Mouse (Mus musculus): ENCODE measurements around the gene Cwc22.

Cwc22 gene

GRCm38 (mm10) chr2:77945596-77946485 is at the start of gene Cwc22:
Cwc22 (minus strand) TSS chr2:77946375.
- peak; percentile 86 for DNase-seq (ENCODE audit: extremely low spot score, low spot score)

DNA sequence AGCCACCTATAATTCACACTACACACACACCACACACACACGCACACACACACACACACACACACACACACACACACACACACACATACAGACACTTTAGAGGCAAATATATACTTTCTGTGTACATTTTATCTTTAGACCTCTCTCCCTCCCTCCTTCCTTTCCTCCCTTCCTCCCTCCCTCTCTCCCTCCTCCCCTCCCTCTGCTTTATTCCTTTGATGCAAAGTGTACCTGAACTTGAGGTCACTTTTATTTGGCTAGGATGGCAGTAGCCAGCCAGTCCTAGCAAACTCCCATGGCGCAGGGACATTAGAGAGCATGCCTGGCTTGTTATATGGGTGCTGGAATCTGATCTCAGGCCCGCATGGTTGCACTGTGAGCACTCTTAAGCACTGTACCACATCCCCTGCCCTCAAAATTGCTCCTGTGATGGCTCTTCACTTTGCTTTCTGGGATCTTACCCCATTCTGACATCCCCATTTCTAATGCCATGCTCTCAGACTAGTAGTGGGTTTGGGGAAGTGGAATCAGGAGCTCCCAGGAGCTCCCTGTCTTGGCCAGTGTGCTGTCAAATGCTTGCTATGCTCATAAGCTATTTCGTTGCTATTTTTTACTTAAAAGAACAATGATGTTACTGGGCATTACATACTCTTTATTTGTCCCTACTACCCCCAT is 47.7 kb upstream of the Cwc22 start:
- DNase-seq (ENCODE audit: extremely low spot score, low spot score), result no peak

DNA sequence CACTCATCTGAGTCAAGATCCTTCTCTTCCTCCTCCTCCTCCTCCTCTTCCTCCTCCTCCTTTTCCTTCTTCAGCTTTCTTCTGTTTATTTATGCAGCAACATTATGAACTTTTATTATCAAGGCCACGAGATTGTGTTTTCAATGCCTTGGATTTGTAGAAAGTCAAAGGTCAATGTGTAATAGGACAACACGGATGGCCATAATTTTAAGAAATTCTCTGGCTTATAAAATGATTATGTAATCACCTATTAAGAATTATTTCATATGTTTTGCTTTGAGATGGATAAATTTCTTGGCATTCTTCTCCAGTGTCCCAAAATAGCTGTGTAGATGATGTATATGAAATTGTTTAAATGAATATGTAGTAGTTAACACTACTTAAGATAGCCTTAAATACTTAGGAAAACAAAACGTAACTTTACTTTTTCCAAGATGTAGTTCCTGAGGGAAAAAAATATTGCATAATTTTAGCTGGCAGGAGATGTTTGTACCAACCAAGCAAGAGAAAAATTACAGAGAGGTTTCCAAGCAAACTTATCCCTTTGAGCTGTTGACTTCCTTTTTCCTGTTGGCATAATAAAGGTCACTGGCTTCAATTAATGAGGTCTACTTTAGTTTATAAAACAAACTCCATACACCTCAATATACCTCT is 46.9 kb upstream of the Cwc22 start:
- DNase-seq (ENCODE audit: extremely low spot score, low spot score), result no peak

GRCm38 (mm10) chr2:77990820-77991219 is 44.6 kb upstream of the Cwc22 start:
- no peak for DNase-seq (ENCODE audit: extremely low spot score, low spot score)

GRCm38 (mm10) chr2:77990121-77990520 is 43.9 kb upstream of the Cwc22 start:
- no peak for DNase-seq (ENCODE audit: extremely low spot score, low spot score)

GRCm38 (mm10) chr2:77989390-77989789 is 43.2 kb upstream of the Cwc22 start:
- DNase-seq (ENCODE audit: extremely low spot score, low spot score), result no peak

GRCm38 (mm10) chr2:77985991-77986730 is 40.0 kb upstream of the Cwc22 start:
- no peak for DNase-seq (ENCODE audit: extremely low spot score, low spot score)

DNA sequence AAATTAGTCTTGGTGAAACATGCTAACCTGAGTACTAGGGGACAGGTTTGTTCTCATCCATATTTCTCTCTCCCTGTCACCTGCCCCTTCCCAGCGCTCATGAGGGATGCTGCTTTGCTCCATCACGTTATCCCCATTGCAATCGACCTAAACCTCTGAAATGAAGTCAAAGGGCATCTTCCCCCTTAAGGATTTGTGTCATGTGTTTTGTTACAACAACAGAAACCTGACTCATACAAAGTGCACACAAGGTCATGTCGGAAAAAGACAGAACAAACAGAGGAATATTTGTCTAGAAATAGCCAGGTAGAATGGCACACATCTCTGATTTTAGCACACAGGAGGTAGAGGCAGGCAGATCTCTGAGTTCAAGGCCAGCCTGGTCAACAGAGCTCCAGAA is 38.0 kb upstream of the Cwc22 start:
- no peak for DNase-seq (ENCODE audit: extremely low spot score, low spot score)

DNA sequence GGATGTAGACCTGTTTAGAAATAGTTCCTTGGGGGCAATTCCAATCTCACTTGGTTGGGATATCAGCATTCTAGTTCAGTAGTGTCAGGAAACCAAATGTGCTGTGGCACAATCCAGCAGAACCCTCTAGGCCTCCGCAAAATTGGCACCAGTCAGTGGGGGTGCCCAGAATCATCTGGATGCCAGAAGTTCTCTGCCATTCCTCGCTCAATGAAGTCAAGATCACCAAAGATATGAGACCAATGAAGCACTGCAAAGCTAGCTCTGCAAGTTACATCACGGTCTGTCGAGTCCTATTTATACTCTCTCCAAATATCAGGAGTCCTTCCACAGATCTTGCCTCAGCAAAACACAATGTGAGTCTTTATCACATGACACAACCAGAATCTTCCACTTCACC is 35.7 kb upstream of the Cwc22 start:
- no peak for DNase-seq (ENCODE audit: extremely low spot score, low spot score)

GRCm38 (mm10) chr2:77980696-77981095 is 34.5 kb upstream of the Cwc22 start:
- no peak for DNase-seq (ENCODE audit: extremely low spot score, low spot score)

DNA sequence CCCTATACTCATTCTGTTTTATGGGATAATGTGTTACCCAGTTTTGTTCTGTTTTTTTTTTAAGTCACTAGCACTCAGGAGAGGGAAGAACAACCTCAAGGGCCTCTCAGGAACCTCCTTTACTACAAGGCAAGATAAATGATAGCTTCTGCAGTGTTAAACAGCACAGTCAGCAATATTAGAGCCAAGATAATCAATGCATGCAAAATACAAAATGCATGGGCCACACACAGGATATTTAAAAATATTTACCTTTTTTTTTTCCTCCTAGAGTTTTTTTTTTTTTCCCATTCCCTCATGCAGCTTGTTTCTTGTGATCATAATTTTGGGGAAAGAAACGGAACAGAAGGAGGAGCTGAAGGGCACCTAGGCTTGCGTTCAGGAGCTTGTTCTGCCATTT is 33.3 kb upstream of the Cwc22 start:
- DNase-seq (ENCODE audit: extremely low spot score, low spot score), result no peak

GRCm38 (mm10) chr2:77979081-77979480 is 32.9 kb upstream of the Cwc22 start:
- no peak for DNase-seq (ENCODE audit: extremely low spot score, low spot score)

- DNase-seq (ENCODE audit: extremely low spot score, low spot score), result no peak
These were observed 32.1 kb upstream of the Cwc22 start for GRCm38 (mm10) chr2:77978256-77978655.

DNA sequence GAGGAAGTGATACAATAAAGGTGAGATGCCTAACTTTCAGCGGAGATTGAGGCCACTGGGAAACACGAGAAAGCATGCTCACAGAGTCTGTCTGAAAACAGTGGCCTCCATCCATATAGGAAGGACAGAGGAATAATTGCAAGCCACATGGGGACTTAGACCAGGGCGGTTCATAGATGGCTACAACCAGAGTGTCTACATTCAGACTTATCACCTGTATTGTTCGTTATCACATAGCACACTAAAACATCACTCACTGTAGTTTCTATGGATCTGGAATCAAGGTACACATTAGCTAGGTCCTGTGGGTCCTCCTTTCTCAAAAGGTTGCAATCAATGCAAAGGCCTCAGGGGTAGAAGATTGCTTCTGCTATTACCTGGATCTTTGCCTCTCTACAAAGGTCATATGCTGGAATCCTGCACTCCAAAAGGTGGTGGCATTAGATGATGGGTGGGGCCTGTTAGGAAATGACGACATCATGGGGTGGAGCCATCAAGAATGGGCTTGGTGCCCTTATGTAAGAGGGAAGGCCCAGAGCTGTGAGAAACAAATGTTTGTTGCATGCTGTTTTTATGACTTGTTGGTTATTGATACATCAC is 30.2 kb upstream of the Cwc22 start:
- DNase-seq (ENCODE audit: extremely low spot score, low spot score), result no peak

- no peak for DNase-seq (ENCODE audit: extremely low spot score, low spot score)
These were observed 29.4 kb upstream of the Cwc22 start for GRCm38 (mm10) chr2:77975606-77976005.

- DNase-seq (ENCODE audit: extremely low spot score, low spot score), result no peak
These were observed 28.8 kb upstream of the Cwc22 start for GRCm38 (mm10) chr2:77974986-77975385.

DNA sequence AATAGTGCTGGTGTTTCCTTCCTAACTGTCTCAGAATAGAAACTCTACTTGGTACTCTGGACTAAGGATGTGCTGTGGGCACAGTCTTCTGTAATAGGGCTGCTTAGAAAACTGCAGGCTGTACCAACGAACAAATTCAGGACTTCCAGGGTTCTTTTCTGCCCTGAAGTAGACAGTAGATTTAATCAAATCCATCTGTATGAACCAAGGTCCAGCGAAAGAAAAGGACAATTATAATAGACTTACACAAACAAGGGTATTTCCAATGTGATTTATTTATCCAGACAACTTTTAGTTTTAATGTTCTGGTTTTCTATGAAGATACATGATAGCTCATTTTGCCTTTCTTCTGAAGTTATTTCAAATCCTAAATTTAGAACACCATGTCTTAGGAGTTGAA is 28.2 kb upstream of the Cwc22 start:
- no peak for DNase-seq (ENCODE audit: extremely low spot score, low spot score)

DNA sequence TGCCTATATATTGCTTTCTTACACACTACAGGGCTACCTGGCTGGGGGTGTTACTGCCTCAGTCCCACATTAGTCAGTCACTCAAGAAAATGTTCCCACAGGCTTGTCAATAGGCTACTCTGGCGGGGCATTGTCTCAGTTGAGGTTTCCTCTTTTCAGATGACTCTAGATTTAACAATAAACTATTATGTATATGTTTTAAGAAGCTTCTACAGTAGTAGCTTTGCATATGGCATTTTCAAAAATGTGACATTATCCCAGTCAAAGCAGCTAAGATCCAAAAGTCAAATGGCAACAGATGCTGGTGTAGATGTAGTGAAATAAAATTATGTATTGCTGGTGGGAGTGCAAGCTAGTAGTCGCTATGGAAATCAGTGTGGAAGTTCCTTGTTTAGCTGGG is 27.1 kb upstream of the Cwc22 start:
- no peak for DNase-seq (ENCODE audit: extremely low spot score, low spot score)

GRCm38 (mm10) chr2:77972541-77972940 is 26.4 kb upstream of the Cwc22 start:
- no peak for DNase-seq (ENCODE audit: extremely low spot score, low spot score)

GRCm38 (mm10) chr2:77971871-77972270 is 25.7 kb upstream of the Cwc22 start:
- DNase-seq (ENCODE audit: extremely low spot score, low spot score), result no peak

DNA sequence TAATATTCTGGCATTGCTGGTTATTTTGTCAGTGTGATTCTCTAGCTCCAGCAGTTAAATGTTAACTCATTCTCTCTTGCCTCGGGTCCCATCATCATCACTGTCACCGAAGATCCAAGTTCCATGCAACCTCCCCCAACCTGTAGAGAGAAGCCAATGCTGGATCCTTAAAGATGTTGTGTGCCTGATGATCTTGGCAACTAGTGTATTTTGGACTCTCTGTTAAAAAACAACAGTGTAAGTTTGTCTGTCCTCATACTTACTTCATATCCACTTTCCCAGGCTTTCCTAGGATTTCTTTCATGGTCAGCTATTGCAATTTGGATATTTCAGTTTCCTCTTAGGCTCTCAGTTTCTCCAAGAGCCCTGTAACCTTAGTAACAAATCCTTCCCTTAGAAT is 25.2 kb upstream of the Cwc22 start:
- DNase-seq (ENCODE audit: extremely low spot score, low spot score), result no peak

All from neural tube, embryonic 10.5 days (tissue).